Mouse (Mus musculus): ENCODE measurements around the gene Wbp4. TPM values are rescaled to one million over a fixed set of nuclear protein-coding genes. Genes with fewer than 3 reads are reported as not detected.
A peak's percentile ranks its signal among the peaks of the same experiment; 100 is the strongest.
"Not testable (repeated sequence)": the region's sequence is repeated elsewhere in the genome, so short reads cannot be mapped to it uniquely, and the experiment has no call there.

Gene Wbp4
- polyA plus RNA-seq, 1 experiment from 2014 or later = 29.8 TPM

DNA sequence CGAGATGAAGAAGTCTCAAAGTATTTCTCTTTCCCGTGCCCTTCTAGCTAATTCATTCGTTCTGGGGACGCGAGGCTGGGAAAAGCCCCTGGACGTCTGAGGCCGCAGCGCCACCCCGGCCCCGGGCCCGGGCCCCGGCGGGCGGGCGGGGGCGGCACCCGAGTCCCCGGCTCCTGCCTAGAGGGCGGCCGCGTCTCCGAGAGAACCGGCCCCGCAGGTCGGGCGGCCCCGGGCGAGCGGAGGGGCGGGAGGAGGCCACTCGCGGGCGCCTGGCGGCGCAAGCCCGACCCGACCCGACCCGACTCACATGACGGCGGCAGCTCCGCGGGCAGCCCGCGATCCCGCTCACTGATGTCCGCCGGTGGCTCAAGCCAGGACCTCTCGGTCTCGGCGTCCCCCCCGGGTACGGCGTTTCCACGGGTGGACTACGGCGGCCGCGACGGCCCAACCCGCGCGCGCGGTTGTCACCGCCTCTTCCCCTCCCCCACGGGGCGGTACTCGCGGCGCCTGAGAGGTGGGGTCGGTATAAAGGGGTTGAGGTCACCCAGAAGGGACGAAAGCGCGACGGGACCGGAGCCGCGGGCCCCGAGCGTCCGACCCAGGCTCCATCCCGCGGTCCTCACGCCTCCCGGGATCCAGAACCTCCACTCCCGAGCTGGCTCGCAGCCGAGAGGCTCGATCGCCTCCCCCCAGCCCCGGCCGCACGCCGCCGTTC lies 539 bp downstream of the Wbp4 start, which contains the start of gene Elf1:
Elf1 (plus strand) TSS at position 571 of the 715 bp plus-strand sequence.
- H3K9me3 ChIP-seq (ENCODE audit: control insufficient read depth) = no peaks in the 10 kb centered on the region
- H3K4me3 ChIP-seq (ENCODE audit: low read depth, low read length) = peak within 1 kb of the TSS; percentile 95
- peak within 1 kb of the TSS; percentile 99 for H3K9ac ChIP-seq (ENCODE audit: low read depth, low read length)
- no peak for TF ChIP-seq CTCF (IDR thresholded peaks at IDR 0.05; ENCODE audit: low read depth)
- ATAC-seq = peak; percentile 79
- H3K4me1 ChIP-seq (replicated peaks; ENCODE audit: control insufficient read depth, insufficient read depth, low read length) = no peaks in the 10 kb centered on the region
- H3K4me2 ChIP-seq (replicated peaks; ENCODE audit: low read depth) = peak within 1 kb of the TSS; percentile 80
- peak within 1 kb of the TSS; percentile 100 for H3K27ac ChIP-seq (ENCODE audit: low read depth, low read length)
- no peaks in the 10 kb centered on the region for H3K27me3 ChIP-seq (replicated peaks; ENCODE audit: control insufficient read depth, insufficient read depth, low read length)
- under 1% methylated on average over 72 of the region's 96 CpGs for WGBS
- 0 out of 2 replicates have a peak, but pooled peaks cover 6% of the 10 kb centered on the region for H3K36me3 ChIP-seq (ENCODE audit: control insufficient read depth, insufficient read depth)

DNA sequence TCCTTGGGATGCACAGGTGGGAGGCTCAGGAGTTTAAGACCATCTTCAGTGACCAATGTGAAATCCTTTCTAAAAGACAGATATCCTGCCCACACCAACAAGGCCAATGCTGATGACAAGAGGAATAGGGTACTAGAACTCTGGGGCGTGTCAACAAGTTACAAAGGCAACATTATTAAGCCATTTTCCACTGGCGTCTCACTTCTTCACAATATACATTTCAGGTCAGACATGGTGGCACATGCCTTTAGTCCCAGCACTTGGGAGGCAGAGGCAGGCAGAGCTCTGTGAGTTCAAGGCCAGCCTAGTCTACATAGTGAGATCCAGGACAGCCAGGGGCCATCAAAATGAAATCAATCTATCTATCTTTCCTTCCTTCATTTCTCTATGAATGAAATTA lies 7.9 kb downstream of the Wbp4 start:
- Histone ChIP-seq H3K36me3 (ENCODE audit: control insufficient read depth, insufficient read depth) (peaks cover 70% of the 10 kb centered on the region), H3K27me3 (replicated peaks; ENCODE audit: control insufficient read depth, insufficient read depth, low read length) (no peaks in the 10 kb centered on the region), H3K4me2 (replicated peaks; ENCODE audit: low read depth) (no peak overlapping the region), H3K9me3 (ENCODE audit: control insufficient read depth) (no peaks in the 10 kb centered on the region), H3K4me3 (ENCODE audit: low read depth, low read length) (no peak overlapping the region), H3K9ac (ENCODE audit: low read depth, low read length) (no peak overlapping the region), H3K27ac (ENCODE audit: low read depth, low read length) (no peak overlapping the region), H3K4me1 (replicated peaks; ENCODE audit: control insufficient read depth, insufficient read depth, low read length) (no peaks in the 10 kb centered on the region)
- ATAC-seq = no peak
- 88% methylated on average over 2 of the region's 2 CpGs for WGBS
- no peak for TF ChIP-seq CTCF (IDR thresholded peaks at IDR 0.05; ENCODE audit: low read depth)

GRCm38 (mm10) chr14:79467621-79468020 lies 13.7 kb downstream of the Wbp4 start:
- Histone ChIP-seq H3K4me2 (replicated peaks; ENCODE audit: low read depth) (no peak overlapping the region), H3K9ac (ENCODE audit: low read depth, low read length) (no peak overlapping the region), H3K9me3 (ENCODE audit: control insufficient read depth) (no peaks in the 10 kb centered on the region), H3K36me3 (ENCODE audit: control insufficient read depth, insufficient read depth) (peaks cover 66% of the 10 kb centered on the region), H3K4me3 (ENCODE audit: low read depth, low read length) (no peak overlapping the region), H3K27me3 (replicated peaks; ENCODE audit: control insufficient read depth, insufficient read depth, low read length) (no peaks in the 10 kb centered on the region), H3K4me1 (replicated peaks; ENCODE audit: control insufficient read depth, insufficient read depth, low read length) (no peaks in the 10 kb centered on the region), H3K27ac (ENCODE audit: low read depth, low read length) (no peak overlapping the region)
- TF ChIP-seq CTCF (IDR thresholded peaks at IDR 0.05; ENCODE audit: low read depth) = peak; percentile 83
- 23% methylated on average over 3 of the region's 3 CpGs for WGBS
- no peak for ATAC-seq

GRCm38 (mm10) chr14:79465623-79466022 lies 15.7 kb downstream of the Wbp4 start:
- TF ChIP-seq CTCF (IDR thresholded peaks at IDR 0.05; ENCODE audit: low read depth) = peak; percentile 28
- no peak overlapping the region for H3K27ac ChIP-seq (ENCODE audit: low read depth, low read length)
- no peak overlapping the region for H3K4me2 ChIP-seq (replicated peaks; ENCODE audit: low read depth)
- no peak for ATAC-seq
- no peaks in the 10 kb centered on the region for H3K27me3 ChIP-seq (replicated peaks; ENCODE audit: control insufficient read depth, insufficient read depth, low read length)
- no peak overlapping the region for H3K9ac ChIP-seq (ENCODE audit: low read depth, low read length)
- no peak overlapping the region for H3K4me3 ChIP-seq (ENCODE audit: low read depth, low read length)
- no peaks in the 10 kb centered on the region for H3K4me1 ChIP-seq (replicated peaks; ENCODE audit: control insufficient read depth, insufficient read depth, low read length)
- 90% methylated on average over 1 of the region's 1 CpGs for WGBS
- H3K36me3 ChIP-seq (ENCODE audit: control insufficient read depth, insufficient read depth) = peaks cover 64% of the 10 kb centered on the region
- H3K9me3 ChIP-seq (ENCODE audit: control insufficient read depth) = no peaks in the 10 kb centered on the region

GRCm38 (mm10) chr14:79460988-79461387 lies 20.3 kb downstream of the Wbp4 start:
- no peaks in the 10 kb centered on the region for H3K9me3 ChIP-seq (ENCODE audit: control insufficient read depth)
- no peak overlapping the region for H3K9ac ChIP-seq (ENCODE audit: low read depth, low read length)
- no peaks in the 10 kb centered on the region for H3K4me1 ChIP-seq (replicated peaks; ENCODE audit: control insufficient read depth, insufficient read depth, low read length)
- peaks cover 31% of the 10 kb centered on the region for H3K36me3 ChIP-seq (ENCODE audit: control insufficient read depth, insufficient read depth)
- ATAC-seq = no peak
- TF ChIP-seq CTCF (IDR thresholded peaks at IDR 0.05; ENCODE audit: low read depth) = no peak
- H3K4me2 ChIP-seq (replicated peaks; ENCODE audit: low read depth) = no peak overlapping the region
- no peak overlapping the region for H3K4me3 ChIP-seq (ENCODE audit: low read depth, low read length)
- WGBS = 90% methylated on average over 4 of the region's 4 CpGs
- no peak overlapping the region for H3K27ac ChIP-seq (ENCODE audit: low read depth, low read length)
- H3K27me3 ChIP-seq (replicated peaks; ENCODE audit: control insufficient read depth, insufficient read depth, low read length) = no peaks in the 10 kb centered on the region

DNA sequence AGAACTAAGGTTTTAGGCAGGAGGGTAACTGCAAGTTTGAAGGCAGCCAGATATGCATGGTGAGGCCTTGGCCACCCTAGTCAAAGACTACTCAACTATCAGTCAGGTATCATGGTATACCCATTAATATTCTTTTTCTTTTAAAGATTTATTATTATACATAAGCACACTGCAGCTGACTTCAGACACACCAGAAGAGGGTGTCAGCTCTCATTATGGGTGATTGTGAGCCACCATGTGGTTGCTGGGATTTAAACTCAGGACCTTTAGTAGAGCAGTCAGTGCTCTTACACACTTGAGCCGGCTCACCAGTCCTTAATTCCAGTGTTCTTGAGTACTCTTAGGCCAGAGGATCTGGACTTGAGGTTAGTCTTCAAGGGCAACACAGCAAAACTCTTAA lies 20.9 kb downstream of the Wbp4 start:
- H3K4me2 ChIP-seq (replicated peaks; ENCODE audit: low read depth) = no peak overlapping the region
- H3K4me1 ChIP-seq (replicated peaks; ENCODE audit: control insufficient read depth, insufficient read depth, low read length) = no peaks in the 10 kb centered on the region
- ATAC-seq = no peak
- H3K9me3 ChIP-seq (ENCODE audit: control insufficient read depth) = no peaks in the 10 kb centered on the region
- peaks cover 27% of the 10 kb centered on the region for H3K36me3 ChIP-seq (ENCODE audit: control insufficient read depth, insufficient read depth)
- no peak overlapping the region for H3K27ac ChIP-seq (ENCODE audit: low read depth, low read length)
- no peak for TF ChIP-seq CTCF (IDR thresholded peaks at IDR 0.05; ENCODE audit: low read depth)
- H3K4me3 ChIP-seq (ENCODE audit: low read depth, low read length) = no peak overlapping the region
- WGBS = 92% methylated on average over 1 of the region's 1 CpGs
- no peaks in the 10 kb centered on the region for H3K27me3 ChIP-seq (replicated peaks; ENCODE audit: control insufficient read depth, insufficient read depth, low read length)
- H3K9ac ChIP-seq (ENCODE audit: low read depth, low read length) = no peak overlapping the region

DNA sequence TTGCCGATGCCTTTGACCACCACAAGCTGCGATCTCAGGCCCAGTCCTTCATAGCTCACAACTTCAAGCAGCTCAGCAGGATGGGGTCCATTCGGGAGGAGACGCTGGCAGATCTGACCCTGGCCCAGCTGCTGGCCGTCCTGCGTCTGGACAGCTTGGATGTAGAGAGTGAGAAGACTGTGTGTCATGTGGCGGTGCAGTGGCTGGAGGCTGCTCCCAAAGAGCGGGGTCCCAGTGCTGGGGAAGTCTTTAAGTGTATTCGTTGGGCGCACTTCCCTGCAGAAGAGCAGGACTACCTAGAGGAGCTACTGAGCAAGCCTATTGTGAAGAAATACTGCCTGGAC lies 28.8 kb downstream of the Wbp4 start:
- WGBS = 94% methylated on average over 5 of the region's 10 CpGs
- not testable (repeated sequence) for H3K36me3 ChIP-seq (ENCODE audit: control insufficient read depth, insufficient read depth); H3K9me3 ChIP-seq (ENCODE audit: control insufficient read depth); H3K4me3 ChIP-seq (ENCODE audit: low read depth, low read length); H3K9ac ChIP-seq (ENCODE audit: low read depth, low read length); ATAC-seq; H3K4me2 ChIP-seq (replicated peaks; ENCODE audit: low read depth); H3K27ac ChIP-seq (ENCODE audit: low read depth, low read length); H3K4me1 ChIP-seq (replicated peaks; ENCODE audit: control insufficient read depth, insufficient read depth, low read length); H3K27me3 ChIP-seq (replicated peaks; ENCODE audit: control insufficient read depth, insufficient read depth, low read length)

Data from intestine, postnatal 0 days (tissue).